Mouse (Mus musculus) cerebellum, postnatal 4 days (tissue): ENCODE results near the gene Itgbl1.

Source experiments
- DNase-seq, 2 experiments: peaks; one replicate each; pipeline ENCODE4 v3.0.0; 2022; ENCODE audit warnings: low spot score in 2 of 2, mixed read lengths in 1 of 2

Gene Itgbl1

GRCm38 (mm10) chr14:123967996-123968395 lies 308.2 kb downstream of the Itgbl1 start:
- no peak for DNase-seq

GRCm38 (mm10) chr14:123990591-123991195 lies 330.9 kb downstream of the Itgbl1 start:
- no peak for DNase-seq
